Mouse (Mus musculus): ENCODE results near the gene Paf1. TPM values are rescaled to one million over a fixed set of nuclear protein-coding genes. Genes with fewer than 3 reads are reported as not detected.

Paf1 gene
- polyA plus RNA-seq, 1 experiment, result 97.0 TPM

- no peak overlapping the region for H3K4me3 ChIP-seq (ENCODE audit: control insufficient read depth, low read depth, low read length)
- H3K36me3 ChIP-seq (ENCODE audit: control insufficient read depth, insufficient read depth, low read length), result no peaks in the 10 kb centered on the region
- peaks cover 9% of the 10 kb centered on the region for H3K4me1 ChIP-seq (ENCODE audit: control insufficient read depth, insufficient read depth, low read length)
- no peaks in the 10 kb centered on the region for H3K27me3 ChIP-seq (ENCODE audit: control insufficient read depth, insufficient read depth, low read length)
- no peak overlapping the region for H3K27ac ChIP-seq (ENCODE audit: control insufficient read depth, insufficient read depth, low read depth, low read length)
- TF ChIP-seq POLR2A (IDR thresholded peaks at IDR 0.05; ENCODE audit: control insufficient read depth, low read depth, low read length), result no peak
- TF ChIP-seq CTCF (IDR thresholded peaks at IDR 0.05; ENCODE audit: control insufficient read depth, insufficient read depth, insufficient replicate concordance, low read depth, low read length), result no peak
Observed at GRCm38 (mm10) chr7:28444344-28444974, 51.7 kb downstream of the Paf1 start.

- Histone ChIP-seq H3K27ac (ENCODE audit: control insufficient read depth, insufficient read depth, low read depth, low read length) (no peak overlapping the region), H3K27me3 (ENCODE audit: control insufficient read depth, insufficient read depth, low read length) (no peaks in the 10 kb centered on the region), H3K4me1 (ENCODE audit: control insufficient read depth, insufficient read depth, low read length) (peaks cover 9% of the 10 kb centered on the region), H3K36me3 (ENCODE audit: control insufficient read depth, insufficient read depth, low read length) (no peaks in the 10 kb centered on the region), H3K4me3 (ENCODE audit: control insufficient read depth, low read depth, low read length) (no peak overlapping the region)
- TF ChIP-seq POLR2A (IDR thresholded peaks at IDR 0.05; ENCODE audit: control insufficient read depth, low read depth, low read length) (no peak), CTCF (IDR thresholded peaks at IDR 0.05; ENCODE audit: control insufficient read depth, insufficient read depth, insufficient replicate concordance, low read depth, low read length) (peak; percentile 87)
Observed at GRCm38 (mm10) chr7:28446446-28446845, 53.7 kb downstream of the Paf1 start.

- Histone ChIP-seq H3K4me3 (ENCODE audit: control insufficient read depth, low read depth, low read length) (no peak overlapping the region), H3K27ac (ENCODE audit: control insufficient read depth, insufficient read depth, low read depth, low read length) (no peak overlapping the region), H3K36me3 (ENCODE audit: control insufficient read depth, insufficient read depth, low read length) (no peaks in the 10 kb centered on the region), H3K27me3 (ENCODE audit: control insufficient read depth, insufficient read depth, low read length) (no peaks in the 10 kb centered on the region), H3K4me1 (ENCODE audit: control insufficient read depth, insufficient read depth, low read length) (peaks cover 9% of the 10 kb centered on the region)
- TF ChIP-seq CTCF (IDR thresholded peaks at IDR 0.05; ENCODE audit: control insufficient read depth, insufficient read depth, insufficient replicate concordance, low read depth, low read length) (no peak), POLR2A (IDR thresholded peaks at IDR 0.05; ENCODE audit: control insufficient read depth, low read depth, low read length) (no peak)
Observed at GRCm38 (mm10) chr7:28447101-28447830, 54.5 kb downstream of the Paf1 start.

- no peak overlapping the region for H3K27ac ChIP-seq (ENCODE audit: control insufficient read depth, insufficient read depth, low read depth, low read length)
- H3K27me3 ChIP-seq (ENCODE audit: control insufficient read depth, insufficient read depth, low read length), result no peaks in the 10 kb centered on the region
- TF ChIP-seq CTCF (IDR thresholded peaks at IDR 0.05; ENCODE audit: control insufficient read depth, insufficient read depth, insufficient replicate concordance, low read depth, low read length), result no peak
- TF ChIP-seq POLR2A (IDR thresholded peaks at IDR 0.05; ENCODE audit: control insufficient read depth, low read depth, low read length), result no peak
- no peaks in the 10 kb centered on the region for H3K36me3 ChIP-seq (ENCODE audit: control insufficient read depth, insufficient read depth, low read length)
- H3K4me3 ChIP-seq (ENCODE audit: control insufficient read depth, low read depth, low read length), result no peak overlapping the region
- peaks cover 12% of the 10 kb centered on the region for H3K4me1 ChIP-seq (ENCODE audit: control insufficient read depth, insufficient read depth, low read length)
Observed at GRCm38 (mm10) chr7:28447865-28448820, 55.4 kb downstream of the Paf1 start.

Other genes starting within 250 kb of the Paf1 start
- 41.3 and 50.0 TPM in 2 replicates for gene Fbl, start 223.2 kb upstream of the Paf1 start, polyA plus RNA-seq (2012; rRNA removed)
- gene Dyrk1b, start 213.5 kb upstream of the Paf1 start, polyA plus RNA-seq (2012; rRNA removed), result 462 and 482 TPM in 2 replicates
- 6.0 and 6.1 TPM in 2 replicates for gene Eid2, start 125.1 kb upstream of the Paf1 start, polyA plus RNA-seq (2012; rRNA removed)
- gene Eid2b, start 115.2 kb upstream of the Paf1 start, polyA plus RNA-seq (2012; rRNA removed), result 13.9 and 19.5 TPM in 2 replicates
- gene Selenov, start 101.8 kb upstream of the Paf1 start, polyA plus RNA-seq (2012; rRNA removed), result 408 and 454 TPM in 2 replicates
- 24.9 and 31.9 TPM in 2 replicates for gene Dll3, start 90.7 kb upstream of the Paf1 start, polyA plus RNA-seq (2012; rRNA removed)
- gene Timm50, start 80.9 kb upstream of the Paf1 start, polyA plus RNA-seq (2012; rRNA removed), result 25.6 and 27.6 TPM in 2 replicates
- 126 and 127 TPM in 2 replicates for gene Supt5, start 54.2 kb upstream of the Paf1 start, polyA plus RNA-seq (2012; rRNA removed)
- gene Rps16, start 42.3 kb upstream of the Paf1 start, polyA plus RNA-seq (2012; rRNA removed), result 227 and 277 TPM in 2 replicates
- 14.7 and 20.1 TPM in 2 replicates for gene Plekhg2, start 20.4 kb upstream of the Paf1 start, polyA plus RNA-seq (2012; rRNA removed)
- 3.8 and 4.9 TPM in 2 replicates for gene Zfp36, start 12.7 kb upstream of the Paf1 start, polyA plus RNA-seq (2012; rRNA removed)
- 129 and 135 TPM in 2 replicates for gene Med29, start 243 bp upstream of the Paf1 start, polyA plus RNA-seq (2012; rRNA removed)
- gene Gmfg, start 44.5 kb downstream of the Paf1 start, polyA plus RNA-seq (2012; rRNA removed), result 7.8 and 8.8 TPM in 2 replicates
- 1.1 TPM in 2 replicates for gene Lrfn1, start 59.0 kb downstream of the Paf1 start, polyA plus RNA-seq (2012; rRNA removed)
- not detected in 2 replicates for gene Ifnl2, start 117.5 kb downstream of the Paf1 start, polyA plus RNA-seq (2012; rRNA removed)
- gene Ifnl3, start 129.9 kb downstream of the Paf1 start, polyA plus RNA-seq (2012; rRNA removed), result not detected in 2 replicates
- 0.24 and 0.31 TPM in 2 replicates for gene Sycn, start 147.9 kb downstream of the Paf1 start, polyA plus RNA-seq (2012; rRNA removed)
- gene Nccrp1, start 154.3 kb downstream of the Paf1 start, polyA plus RNA-seq (2012; rRNA removed), result 0.62 and 0.70 TPM in 2 replicates
- gene Samd4b, start 205.2 kb downstream of the Paf1 start, polyA plus RNA-seq (2012; rRNA removed), result 234 and 246 TPM in 2 replicates
- 21.5 and 23.6 TPM in 2 replicates for gene Pak4, start 205.2 kb downstream of the Paf1 start, polyA plus RNA-seq (2012; rRNA removed)
- gene Acp7, start 238.4 kb downstream of the Paf1 start, polyA plus RNA-seq (2012; rRNA removed), result 7.5 and 11.7 TPM in 2 replicates